Mouse (Mus musculus): ENCODE measurements around the gene Phrf1. TPM values are rescaled to one million over a fixed set of nuclear protein-coding genes. Genes with fewer than 3 reads are reported as not detected.

Gene Phrf1
- polyA plus RNA-seq, 1 experiment: not detected

DNA sequence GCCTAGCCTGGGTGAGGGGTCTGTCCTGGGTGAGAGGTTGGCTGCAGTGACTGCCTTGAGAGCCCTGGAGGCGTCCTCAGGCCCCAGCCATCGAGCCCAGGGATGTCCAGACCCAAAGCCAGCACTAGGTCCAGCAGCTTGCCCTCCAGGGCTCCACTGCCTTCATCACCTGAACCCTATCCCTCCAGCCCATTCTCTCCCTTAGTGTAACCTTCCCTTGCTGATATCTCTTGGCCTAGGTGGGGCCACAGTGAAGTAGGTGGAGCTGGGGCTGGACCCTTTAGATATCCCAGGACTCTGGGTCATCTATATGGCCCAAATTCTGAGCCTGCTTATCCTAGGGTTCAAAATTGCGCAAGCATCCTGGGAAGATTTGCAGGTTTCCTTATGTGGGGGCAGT, 19.1 kb upstream of the Phrf1 start:
- Histone ChIP-seq H3K4me1 (ENCODE audit: control insufficient read depth, insufficient read depth, low read length) (no peaks in the 10 kb centered on the region), H3K27ac (ENCODE audit: insufficient read depth, low read depth, low read length) (no peak overlapping the region), H3K4me3 (ENCODE audit: insufficient read depth, low read depth, low read length) (no peak overlapping the region)
- 75% methylated on average over 3 of the region's 3 CpGs for WGBS
- TF ChIP-seq CTCF (IDR thresholded peaks at IDR 0.05; ENCODE audit: insufficient read depth, low read depth, low read length): no peak
- TF ChIP-seq POLR2A (IDR thresholded peaks at IDR 0.05; ENCODE audit: insufficient read depth, low read depth, low read length): no peak

DNA sequence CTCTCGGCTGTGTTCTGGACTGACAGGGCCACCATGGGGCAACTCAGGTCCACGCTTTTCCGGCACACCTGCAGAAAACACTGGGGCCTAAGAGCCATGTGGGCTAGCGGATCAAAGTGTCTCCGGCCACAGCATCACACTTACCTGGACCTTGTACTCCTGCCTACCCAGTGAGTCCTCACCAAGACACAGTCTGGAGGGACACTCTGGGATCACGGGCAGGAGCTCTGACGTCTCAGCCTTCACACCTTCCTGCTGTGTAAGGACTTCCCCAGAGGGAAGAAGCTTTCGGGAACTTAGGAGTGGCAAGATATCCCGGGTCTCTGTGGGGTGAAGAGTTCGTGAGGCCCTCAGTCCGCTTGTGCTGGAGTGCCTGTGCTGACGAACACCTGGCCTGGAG, 18.4 kb upstream of the Phrf1 start:
- no peak overlapping the region for H3K27ac ChIP-seq (ENCODE audit: insufficient read depth, low read depth, low read length)
- TF ChIP-seq POLR2A (IDR thresholded peaks at IDR 0.05; ENCODE audit: insufficient read depth, low read depth, low read length): no peak
- no peak for TF ChIP-seq CTCF (IDR thresholded peaks at IDR 0.05; ENCODE audit: insufficient read depth, low read depth, low read length)
- H3K4me1 ChIP-seq (ENCODE audit: control insufficient read depth, insufficient read depth, low read length): peaks cover 2% of the 10 kb centered on the region
- H3K4me3 ChIP-seq (ENCODE audit: insufficient read depth, low read depth, low read length): no peak overlapping the region
- 91% methylated on average over 12 of the region's 12 CpGs for WGBS

DNA sequence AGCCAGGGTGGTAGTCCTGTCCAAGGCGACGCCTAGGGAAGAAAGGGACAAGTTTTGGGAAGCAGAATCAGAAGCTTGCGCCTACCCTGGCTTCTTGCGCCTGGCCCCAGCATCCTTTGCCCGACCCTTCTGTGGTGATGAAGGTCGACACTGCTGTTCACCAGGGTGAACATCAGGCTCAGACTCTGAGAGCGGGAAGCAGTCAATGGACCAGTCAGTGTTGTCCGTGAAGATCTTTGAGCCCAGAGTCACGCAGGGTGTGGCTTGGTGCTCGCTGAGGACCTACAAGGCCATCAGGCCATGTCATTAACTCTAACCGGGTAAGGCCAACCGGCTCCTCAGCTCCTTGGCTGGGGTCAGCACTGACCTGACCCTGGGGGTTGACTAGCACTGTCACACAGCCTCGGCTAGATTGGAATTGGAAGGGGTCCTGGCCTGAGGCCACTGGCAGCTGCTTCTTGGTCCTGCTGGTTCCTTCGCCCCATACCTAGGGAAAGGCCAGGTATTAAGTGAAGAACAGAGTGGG, 17.9 kb upstream of the Phrf1 start:
- 92% methylated on average over 14 of the region's 14 CpGs for WGBS
- TF ChIP-seq CTCF (IDR thresholded peaks at IDR 0.05; ENCODE audit: insufficient read depth, low read depth, low read length) (no peak), POLR2A (IDR thresholded peaks at IDR 0.05; ENCODE audit: insufficient read depth, low read depth, low read length) (no peak)
- peaks cover 7% of the 10 kb centered on the region for H3K4me1 ChIP-seq (ENCODE audit: control insufficient read depth, insufficient read depth, low read length)

DNA sequence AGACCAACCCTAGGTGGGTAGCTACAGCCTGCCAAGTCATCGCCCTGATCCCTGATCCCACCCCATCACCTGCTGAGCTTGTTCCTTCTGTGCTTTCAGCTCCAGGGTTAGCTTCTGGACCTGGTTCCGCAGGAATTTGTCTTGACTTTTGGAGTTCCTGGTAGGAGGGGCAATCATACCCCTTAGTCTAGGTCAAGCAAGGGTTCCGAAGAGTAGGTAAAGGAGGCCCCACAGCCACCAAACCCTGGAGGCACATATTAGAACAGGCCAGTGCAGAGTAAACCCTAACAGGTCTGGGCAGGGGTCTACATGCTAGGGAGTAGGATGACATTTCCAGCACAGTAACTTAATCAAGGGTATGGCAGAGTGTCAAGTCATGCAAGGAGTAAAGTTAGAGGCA, 15.5 kb upstream of the Phrf1 start:
- 86% methylated on average over 3 of the region's 3 CpGs for WGBS
- H3K4me1 ChIP-seq (ENCODE audit: control insufficient read depth, insufficient read depth, low read length): peaks cover 16% of the 10 kb centered on the region
- TF ChIP-seq CTCF (IDR thresholded peaks at IDR 0.05; ENCODE audit: insufficient read depth, low read depth, low read length) (no peak), POLR2A (IDR thresholded peaks at IDR 0.05; ENCODE audit: insufficient read depth, low read depth, low read length) (no peak)
- no peak overlapping the region for H3K27ac ChIP-seq (ENCODE audit: insufficient read depth, low read depth, low read length)
- H3K4me3 ChIP-seq (ENCODE audit: insufficient read depth, low read depth, low read length): no peak overlapping the region

More for the DNA sequence above, 17.9 kb upstream of the Phrf1 start:
- H3K27ac ChIP-seq (ENCODE audit: insufficient read depth, low read depth, low read length): no peak overlapping the region
- H3K4me3 ChIP-seq (ENCODE audit: insufficient read depth, low read depth, low read length): no peak overlapping the region

DNA sequence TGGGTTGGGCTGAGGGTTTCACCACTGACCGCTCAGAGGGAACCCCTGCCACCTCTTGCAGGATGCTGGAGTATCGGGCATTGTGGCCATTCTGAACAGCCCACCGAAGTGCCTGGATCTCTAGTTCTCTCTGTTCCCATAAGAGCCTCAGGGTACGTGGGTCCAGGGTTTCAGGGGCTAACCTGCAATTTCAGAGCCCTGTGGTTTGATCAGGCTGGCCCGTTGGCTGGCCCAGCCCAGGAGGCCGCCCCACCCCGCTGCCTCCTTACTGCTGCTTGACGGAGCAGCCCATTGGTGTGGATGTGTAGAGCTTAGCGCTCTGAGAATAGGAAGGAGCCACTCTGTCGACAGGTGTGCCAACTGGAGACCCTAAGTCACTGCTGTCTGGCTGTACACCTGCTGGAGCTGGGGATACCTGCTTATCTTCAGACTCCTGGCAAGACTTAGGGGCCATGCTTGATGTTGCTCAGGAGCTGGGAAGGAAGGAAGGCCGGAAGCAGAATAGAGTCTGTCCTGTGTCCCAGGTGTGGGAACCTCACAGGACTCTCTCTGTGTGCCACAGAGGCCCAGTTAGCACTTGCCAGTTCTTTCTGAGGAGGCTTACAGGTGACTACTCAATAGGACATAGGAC, 14.9 kb upstream of the Phrf1 start, which contains the start of gene Lmntd2:
TSS of gene Lmntd2 (minus strand) at position 476 of the 631 bp plus-strand sequence.
- peaks cover 16% of the 10 kb centered on the region for H3K4me1 ChIP-seq (ENCODE audit: control insufficient read depth, insufficient read depth, low read length)
- 91% methylated on average over 11 of the region's 11 CpGs for WGBS
- H3K4me3 ChIP-seq (ENCODE audit: insufficient read depth, low read depth, low read length): no peak within 1 kb of the TSS
- no peak within 1 kb of the TSS for H3K27ac ChIP-seq (ENCODE audit: insufficient read depth, low read depth, low read length)
- TF ChIP-seq POLR2A (IDR thresholded peaks at IDR 0.05; ENCODE audit: insufficient read depth, low read depth, low read length) (no peak), CTCF (IDR thresholded peaks at IDR 0.05; ENCODE audit: insufficient read depth, low read depth, low read length) (no peak)

DNA sequence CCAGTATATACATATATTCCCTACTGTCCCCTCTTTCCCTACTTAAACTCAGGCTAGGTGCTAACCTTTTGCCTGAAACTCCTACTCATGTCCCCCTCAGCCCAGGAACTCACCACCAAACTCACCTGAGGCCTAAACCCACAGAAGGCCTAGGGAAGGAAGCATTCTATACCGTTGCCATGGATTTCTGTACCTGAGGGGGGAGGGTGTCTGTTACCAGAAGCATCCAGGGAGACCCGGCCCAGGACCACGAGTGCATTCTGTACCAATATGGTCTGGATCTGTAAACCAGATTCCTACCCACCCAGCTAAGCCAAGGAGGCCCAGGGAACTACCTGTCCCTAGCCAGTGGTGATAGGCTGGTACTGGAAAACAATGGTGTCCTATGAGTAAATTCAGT, 14.3 kb upstream of the Phrf1 start:
- Histone ChIP-seq H3K4me1 (ENCODE audit: control insufficient read depth, insufficient read depth, low read length) (peaks cover 16% of the 10 kb centered on the region), H3K4me3 (ENCODE audit: insufficient read depth, low read depth, low read length) (no peak overlapping the region), H3K27ac (ENCODE audit: insufficient read depth, low read depth, low read length) (no peak overlapping the region)
- 80% methylated on average over 3 of the region's 3 CpGs for whole genome bisulfite sequencing
- no peak for TF ChIP-seq POLR2A (IDR thresholded peaks at IDR 0.05; ENCODE audit: insufficient read depth, low read depth, low read length)
- no peak for TF ChIP-seq CTCF (IDR thresholded peaks at IDR 0.05; ENCODE audit: insufficient read depth, low read depth, low read length)

DNA sequence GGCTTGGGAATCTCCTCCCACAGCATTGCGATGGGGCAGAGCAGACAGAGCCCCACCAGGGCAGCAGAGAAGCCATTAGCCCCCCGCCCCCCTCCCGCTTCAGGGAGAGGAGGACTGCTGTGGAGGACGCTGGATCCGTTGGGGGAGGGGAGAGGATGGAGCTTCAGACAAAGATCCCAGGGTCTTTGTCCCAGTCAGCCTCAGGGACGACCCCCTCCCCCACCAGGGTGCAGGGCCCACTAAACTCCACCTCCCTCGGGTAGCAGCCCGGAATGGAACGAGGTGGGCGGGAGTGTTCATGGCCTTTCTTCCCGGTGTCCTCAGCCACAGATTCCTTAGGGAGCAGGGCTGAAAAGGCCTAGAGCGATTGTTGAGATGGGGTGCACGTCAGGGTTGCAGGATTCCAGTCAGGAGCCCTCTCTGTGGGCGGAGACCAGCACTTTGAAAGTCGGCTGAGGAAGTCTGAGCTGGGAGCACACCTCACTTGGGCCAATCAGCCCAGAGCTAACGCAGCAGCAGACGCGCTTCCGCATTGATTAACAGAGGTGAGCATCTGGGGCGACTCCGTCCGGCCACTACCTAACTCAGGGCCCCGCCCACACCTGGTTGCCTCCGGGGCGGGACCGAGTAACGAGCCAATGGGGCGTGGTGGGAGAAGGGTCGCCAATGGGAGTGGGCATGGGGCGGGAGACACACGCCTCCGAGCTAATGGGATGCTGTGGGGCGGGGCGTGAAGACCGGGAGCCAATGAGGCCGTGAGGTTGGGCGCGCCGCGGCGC, 13.3 kb upstream of the Phrf1 start, which contains the start of gene Rassf7:
TSS of gene Rassf7 (plus strand) at position 760 of the 779 bp plus-strand sequence.
- no peak within 1 kb of the TSS for H3K27ac ChIP-seq (ENCODE audit: insufficient read depth, low read depth, low read length)

DNA sequence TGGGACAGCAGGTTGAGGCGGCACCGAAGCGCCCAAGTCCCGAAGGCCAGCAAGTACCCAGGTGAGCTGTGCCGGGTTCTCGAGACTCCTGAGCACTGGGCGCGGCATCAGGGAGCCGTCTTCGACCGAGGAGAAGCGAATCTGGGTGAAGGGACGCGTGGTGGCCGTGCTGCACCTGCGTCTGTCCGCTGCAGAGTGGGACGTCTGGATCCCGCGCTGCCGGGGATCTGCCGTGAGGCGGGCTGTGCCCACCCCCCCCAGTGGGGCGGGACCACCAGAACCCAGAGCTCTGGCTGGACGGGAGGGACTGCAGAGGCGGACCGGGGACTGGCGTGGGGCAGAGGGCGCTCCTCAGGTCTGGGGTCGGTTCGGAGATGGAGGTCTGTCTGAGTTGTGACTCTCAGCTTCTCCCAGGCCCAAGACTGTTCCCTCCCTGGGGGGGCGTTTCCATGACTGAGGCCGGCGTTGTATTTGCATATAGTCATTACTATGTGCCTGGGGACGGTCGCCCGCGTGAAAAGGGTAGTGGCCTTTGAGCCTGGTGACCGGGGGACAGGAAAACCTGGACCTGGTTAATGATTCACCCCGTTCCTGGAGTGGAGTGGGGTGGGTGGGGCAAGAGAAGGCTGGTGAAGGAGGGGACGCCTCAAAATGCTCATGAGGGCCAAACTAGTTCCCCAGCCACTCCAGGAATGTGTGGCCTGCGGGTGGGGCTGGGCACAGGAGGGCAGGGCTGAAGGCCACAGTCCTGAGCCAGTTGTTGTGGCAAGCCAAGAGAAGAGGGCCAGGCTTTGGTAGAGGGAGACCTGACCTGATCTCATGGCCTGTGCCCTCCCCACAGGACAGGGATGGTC, 12.5 kb upstream of the Phrf1 start:
- Histone ChIP-seq H3K4me1 (ENCODE audit: control insufficient read depth, insufficient read depth, low read length) (peaks cover 18% of the 10 kb centered on the region), H3K4me3 (ENCODE audit: insufficient read depth, low read depth, low read length) (peak overlapping the region; percentile 53), H3K27ac (ENCODE audit: insufficient read depth, low read depth, low read length) (no peak overlapping the region)
- 3% methylated on average over 42 of the region's 42 CpGs for WGBS
- no peak for TF ChIP-seq CTCF (IDR thresholded peaks at IDR 0.05; ENCODE audit: insufficient read depth, low read depth, low read length)
- TF ChIP-seq POLR2A (IDR thresholded peaks at IDR 0.05; ENCODE audit: insufficient read depth, low read depth, low read length): no peak

More for the DNA sequence above, 13.3 kb upstream of the Phrf1 start, which contains the start of gene Rassf7:
- 3% methylated on average over 41 of the region's 41 CpGs for WGBS
- TF ChIP-seq CTCF (IDR thresholded peaks at IDR 0.05; ENCODE audit: insufficient read depth, low read depth, low read length): no peak
- no peak for TF ChIP-seq POLR2A (IDR thresholded peaks at IDR 0.05; ENCODE audit: insufficient read depth, low read depth, low read length)
- peak within 1 kb of the TSS; percentile 53 for H3K4me3 ChIP-seq (ENCODE audit: insufficient read depth, low read depth, low read length)
- peaks cover 16% of the 10 kb centered on the region for H3K4me1 ChIP-seq (ENCODE audit: control insufficient read depth, insufficient read depth, low read length)
